Mouse (Mus musculus) right cerebral cortex, postnatal 14 days (tissue): ENCODE measurements around the gene Fabp7.

Source experiments
- DNase-seq: peaks from one replicate; pipeline ENCODE4 v3.0.0; 2022

Fabp7 gene

DNA sequence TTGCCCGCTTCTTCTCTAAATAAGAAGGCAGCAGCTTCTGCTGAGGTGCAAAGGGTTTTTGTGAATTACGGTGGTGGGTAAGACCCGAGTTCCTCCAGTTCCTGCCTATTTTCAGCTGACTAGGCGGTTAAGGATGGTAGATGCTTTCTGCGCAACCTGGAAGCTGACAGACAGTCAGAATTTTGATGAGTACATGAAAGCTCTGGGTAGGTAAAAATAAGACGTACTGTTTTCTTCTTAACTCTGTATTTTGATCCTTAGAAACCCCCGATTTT, at the start of gene Fabp7:
Gene Fabp7, plus strand, starts transcription at position 6 of the 275 bp plus-strand sequence.
- no peak for DNase-seq

DNA sequence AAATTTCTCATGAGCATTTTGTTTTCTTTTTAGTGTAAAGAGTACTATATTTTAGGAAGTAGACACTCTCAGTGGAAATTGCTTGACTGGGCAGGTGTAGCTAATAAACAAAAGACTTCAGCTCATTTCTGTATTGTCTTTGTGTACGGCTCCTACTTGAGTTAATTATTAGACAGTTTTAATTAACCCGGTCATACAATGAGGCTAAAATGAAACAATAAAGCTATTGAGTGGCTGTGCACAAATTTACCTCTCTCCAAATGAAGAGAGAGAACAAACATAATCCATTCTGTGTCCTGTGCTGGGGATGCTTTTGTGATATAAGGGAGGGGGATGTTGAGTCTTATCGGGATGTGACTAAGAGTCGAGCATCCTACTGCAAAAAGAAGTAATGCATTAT, 43.9 kb upstream of the Fabp7 start:
- no peak for DNase-seq

DNA sequence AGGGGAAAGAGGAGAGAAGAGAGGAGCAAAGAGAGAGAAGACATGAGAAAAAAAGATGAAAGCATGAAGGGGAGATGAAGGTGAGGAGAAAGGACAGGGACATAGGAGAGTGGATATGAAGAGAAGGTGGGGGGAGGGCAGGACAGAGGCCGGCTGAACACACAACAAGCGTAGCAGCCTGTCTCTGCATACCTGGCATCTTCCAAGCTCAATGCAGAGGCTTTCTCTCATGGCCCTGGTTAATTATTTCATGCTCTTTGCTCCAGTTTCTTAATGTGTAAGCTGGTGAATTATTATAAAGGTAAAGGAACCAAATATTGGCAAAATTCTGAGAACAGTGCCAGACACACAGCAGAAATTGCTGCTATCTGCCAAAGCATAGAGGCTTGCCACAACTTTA, 43.3 kb upstream of the Fabp7 start:
- DNase-seq: no peak

DNA sequence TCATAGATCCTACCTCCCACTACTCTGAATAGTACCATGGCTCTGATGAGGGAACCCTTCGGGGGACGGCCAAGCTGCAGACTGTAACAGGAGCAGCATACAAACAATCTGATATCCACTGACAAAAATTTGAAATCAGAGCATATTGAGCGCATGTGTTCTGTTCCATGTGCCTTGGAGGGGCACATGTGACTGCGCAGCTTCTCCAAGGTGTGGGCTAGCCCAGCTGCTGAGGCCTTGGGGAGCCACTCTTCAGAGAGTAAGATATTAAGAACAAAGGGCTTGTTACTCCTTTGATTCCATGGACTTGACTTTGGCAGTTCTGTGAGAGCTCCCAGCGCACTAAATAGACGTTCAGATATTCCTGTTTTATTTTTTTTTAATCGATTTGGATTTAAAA, 41.6 kb upstream of the Fabp7 start:
- DNase-seq: no peak

DNA sequence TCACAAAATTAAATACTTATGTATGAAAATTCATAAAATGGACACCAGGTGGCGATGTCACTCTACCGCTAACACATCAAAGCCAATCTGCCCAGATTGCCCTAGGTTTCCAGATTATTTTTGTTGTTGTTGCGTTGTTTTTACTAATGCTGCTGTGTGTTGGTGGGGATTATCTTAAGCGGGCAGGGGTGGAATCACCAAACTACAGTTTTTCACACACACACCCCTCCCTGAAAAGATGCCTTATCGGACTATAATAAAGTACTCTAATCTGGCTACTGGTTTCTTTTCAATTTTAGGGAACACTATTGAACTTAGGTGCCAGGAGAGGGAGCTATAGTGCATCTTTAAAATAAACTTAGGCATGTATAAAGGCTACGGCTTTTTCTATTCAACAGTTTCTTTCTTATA, 41.1 kb upstream of the Fabp7 start:
- DNase-seq: peak; percentile 7

DNA sequence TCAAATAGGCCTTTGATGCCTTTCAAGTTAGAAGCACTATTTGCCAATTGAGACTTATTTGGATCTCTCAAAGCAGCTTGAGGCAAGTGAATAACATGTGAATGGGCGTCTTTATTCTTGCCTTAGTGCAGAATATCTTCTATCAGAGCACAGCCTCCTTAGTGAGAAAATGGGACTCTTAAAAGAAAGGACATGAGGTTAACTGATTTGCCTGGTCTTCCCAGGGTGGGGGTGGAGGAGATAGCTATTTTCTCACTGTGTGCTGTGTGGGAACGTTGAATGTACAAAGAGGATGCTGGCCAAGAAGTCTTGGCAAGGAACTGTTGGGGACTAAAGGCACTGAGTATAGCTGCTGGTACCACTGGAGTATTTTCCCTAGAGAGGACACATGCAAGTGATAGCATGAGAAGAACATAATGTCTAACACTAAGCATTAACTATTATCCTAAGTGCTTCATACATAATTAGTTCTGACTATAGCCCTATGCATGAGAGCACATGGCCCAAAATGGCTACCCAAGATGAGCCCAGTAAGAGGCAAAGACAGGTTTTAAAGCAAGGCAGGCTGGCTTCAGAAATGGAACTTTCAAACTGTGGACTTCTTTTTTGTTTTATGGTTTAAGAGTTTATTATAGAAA, 40.4 kb upstream of the Fabp7 start:
- no peak for DNase-seq

DNA sequence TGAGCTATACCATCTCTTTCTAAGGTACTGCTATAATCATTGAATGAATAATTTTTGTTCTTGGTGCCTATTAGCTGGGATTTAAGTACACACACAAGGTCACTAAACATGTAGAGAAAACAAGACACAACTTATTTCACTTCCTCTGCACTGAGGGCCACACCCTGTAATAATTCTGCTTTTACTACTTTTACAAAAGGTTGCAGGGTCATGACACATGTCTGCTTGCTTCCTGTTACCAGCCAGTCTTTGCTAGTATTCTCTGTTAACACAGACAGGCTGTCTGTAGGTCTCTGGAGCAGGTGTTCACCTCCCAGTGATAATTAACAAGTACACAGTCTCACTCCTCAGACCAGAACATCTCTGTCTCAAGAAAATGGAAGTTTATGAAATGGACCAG, 39.2 kb upstream of the Fabp7 start:
- DNase-seq: no peak

DNA sequence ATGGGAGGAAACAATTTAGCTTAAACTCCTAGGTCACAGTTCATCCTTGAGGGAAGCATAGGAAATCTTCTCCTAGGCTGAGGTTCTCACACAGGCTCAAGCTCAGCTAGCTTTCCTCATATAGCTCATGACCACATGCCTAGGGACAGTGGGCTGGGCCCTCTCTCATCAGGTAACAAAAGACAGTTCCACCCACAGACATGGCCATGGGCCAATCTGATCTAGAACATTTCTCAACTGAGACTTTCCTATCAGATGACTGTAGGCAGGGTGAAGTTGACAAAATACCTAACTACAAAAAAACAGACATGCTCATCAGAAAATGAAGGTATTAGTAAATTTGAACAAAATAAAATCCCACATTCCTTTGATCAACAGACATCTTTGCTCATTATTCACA, 37.6 kb upstream of the Fabp7 start:
- DNase-seq: no peak

DNA sequence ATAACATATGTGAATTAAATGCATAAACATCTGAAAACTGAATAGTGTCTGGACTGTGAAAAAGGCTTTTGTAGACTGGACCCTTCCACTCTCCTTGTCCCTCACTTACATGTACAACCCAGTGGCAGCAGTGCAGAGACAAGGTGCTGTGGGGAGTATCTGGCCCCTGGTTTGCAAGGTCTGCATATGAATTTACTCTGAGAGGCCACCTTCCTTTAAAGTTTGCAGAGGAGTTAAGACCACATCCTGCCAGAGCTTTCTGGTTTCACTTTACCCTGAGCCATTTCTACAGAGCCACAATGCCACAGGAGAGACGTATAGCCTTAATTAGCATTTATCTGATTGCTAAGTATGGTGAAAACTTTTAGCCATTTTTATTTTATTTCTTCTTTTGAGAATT, 31.3 kb upstream of the Fabp7 start:
- no peak for DNase-seq

DNA sequence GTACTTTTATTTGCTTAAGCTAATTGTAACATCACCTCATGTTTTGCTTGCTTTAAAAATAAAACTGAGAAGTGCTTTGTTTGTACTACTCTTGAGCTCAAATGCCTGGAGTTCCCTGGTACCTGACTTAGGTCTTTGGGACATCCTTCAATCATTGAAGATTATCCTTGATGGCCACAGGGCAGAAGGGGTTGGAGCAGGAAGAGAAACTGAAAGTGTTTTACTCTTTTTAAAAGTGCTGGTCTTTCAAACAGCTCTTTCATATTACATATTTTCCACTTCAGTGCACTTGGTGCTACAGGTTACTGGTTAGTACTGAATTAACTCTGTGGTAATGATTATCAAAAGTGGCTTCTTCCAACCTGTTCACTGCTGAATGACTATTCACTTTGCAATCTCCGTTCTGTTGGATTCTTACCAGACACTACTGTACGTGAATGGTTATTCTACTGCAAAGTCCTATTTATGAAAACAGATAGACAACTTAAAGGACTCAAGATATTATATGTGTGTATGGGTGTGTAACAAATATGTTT, 29.4 kb upstream of the Fabp7 start:
- no peak for DNase-seq

DNA sequence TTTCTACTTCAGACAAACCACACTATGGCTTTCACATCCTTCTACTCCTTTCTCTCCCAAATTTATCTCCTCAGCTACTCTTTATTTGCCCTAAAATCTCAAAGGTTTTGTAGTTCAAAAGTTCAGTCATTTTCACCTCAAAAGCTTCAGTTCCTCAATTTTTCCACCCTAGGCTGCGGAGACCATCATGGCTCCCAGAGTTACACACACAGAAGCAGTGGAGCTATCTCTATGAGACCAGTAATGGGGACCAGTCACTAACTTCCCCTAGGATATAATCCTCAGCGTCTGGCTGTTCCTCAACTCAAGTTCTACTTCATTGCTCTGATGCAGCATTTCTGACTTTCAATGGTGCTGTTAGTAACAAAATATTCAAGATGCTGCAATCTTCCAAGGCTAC, 25.7 kb upstream of the Fabp7 start:
- no peak for DNase-seq

DNA sequence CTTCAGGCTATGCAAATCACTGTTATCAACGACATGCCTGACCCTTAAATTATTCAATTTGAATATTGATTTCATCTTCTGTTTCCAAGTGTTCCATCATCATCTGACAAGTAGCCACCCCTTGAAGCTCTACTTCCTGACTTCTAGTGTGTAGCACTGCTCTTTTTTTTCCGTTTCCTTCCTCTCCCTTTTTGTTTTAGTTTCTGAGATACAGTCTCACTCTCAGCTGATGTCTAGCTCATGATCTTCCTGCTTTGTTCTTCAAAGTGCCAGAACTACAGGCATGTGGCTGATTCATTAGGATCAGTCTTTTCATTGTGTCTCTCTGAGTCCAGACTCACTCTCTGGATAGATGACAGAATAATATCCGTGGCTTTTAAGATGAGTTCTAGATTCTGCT, 24.0 kb upstream of the Fabp7 start:
- no peak for DNase-seq

DNA sequence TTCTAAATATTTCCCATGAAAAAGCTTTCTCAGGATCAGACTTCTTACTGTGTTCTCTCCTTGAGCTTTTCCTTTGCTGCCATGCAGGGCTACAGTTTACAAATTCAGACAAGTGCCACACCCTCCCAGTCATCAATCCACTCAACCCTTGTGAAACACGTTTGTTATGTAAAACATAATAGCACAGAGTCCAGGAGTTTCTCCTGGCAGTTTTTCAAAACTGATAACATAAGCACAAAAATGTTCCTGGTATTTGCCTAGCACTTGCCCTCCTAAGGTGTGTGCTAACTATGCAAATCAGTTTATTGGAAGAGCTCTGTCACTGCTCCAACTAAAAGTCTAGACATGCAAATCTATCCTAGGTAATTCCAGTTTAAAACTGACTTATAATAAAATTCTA, 21.6 kb upstream of the Fabp7 start:
- DNase-seq: no peak

DNA sequence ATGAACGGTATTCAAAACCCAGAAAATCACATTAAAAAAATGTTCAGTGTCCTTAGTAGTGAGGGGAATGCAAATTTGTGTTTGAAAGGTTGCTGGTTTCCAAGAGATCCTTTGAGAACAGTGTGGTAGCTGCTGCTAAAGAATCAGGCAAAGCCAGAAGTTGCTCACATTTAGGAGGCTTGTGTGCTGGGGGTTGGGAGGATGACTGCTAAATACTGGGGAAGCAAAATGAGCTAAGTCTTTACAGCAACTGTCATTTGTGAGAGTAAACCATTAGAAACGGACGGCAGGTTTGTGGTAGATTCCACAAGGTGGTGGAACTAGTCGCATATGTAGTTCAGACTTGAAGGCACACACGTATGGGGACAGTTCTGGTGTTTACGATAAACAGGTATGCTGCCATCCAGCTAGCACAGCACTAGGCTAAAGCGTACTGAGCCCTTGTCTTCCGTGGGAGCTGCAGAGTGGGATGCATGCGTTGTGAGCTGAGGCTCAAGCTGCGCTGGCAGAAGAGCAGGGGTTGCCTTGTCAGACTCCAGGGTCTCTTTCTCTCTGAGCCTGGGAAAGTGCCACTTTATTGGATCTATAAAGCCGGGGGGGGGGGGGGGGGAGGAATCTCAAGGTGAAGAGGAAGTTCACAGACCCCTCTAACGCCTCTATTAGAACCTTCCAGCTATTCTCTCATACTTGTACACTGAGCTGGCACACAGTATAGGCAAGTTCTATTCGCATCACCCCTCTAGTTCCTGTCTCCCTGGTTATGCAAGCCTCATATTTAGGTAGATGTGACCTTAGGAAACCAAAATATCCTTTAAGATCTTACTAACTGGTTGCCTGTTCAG, 1.2 kb upstream of the Fabp7 start:
- no peak for DNase-seq

DNA sequence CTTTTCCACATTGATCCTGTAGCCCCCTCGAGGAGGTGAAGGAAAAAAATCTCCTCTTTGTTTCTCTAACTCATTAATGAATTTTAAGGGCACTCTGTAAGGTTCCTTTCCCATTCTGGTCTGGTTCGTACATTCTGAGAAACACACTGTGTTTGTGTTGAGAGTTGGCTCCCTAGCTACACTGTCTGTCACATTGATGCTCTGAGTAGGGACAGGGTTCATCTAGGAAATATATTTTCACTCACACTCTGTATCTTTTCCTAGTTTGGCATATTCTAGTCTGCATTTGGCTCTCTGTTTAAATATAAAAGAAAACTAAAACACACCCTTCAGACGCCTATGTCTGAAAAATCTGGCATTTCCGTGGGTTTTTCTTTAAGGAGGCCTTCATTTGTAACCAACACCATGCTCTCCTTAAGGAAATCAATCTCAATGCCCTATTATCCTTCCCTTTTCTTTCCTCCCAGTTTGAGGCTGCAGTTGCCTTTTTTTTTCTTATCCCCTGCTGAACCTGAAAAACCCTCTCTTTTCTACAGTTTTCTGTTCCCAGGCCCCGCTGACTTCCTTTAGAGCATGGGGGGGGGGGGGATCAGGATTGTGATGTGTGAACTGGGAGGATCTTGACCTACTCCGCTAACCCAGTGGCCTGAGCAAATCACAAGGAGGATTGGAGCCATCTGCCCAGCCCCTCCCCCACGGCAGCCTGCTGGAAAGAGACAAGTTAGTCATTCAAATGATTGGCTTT, 378 bp upstream of the Fabp7 start:
- DNase-seq: peak; percentile 85

DNA sequence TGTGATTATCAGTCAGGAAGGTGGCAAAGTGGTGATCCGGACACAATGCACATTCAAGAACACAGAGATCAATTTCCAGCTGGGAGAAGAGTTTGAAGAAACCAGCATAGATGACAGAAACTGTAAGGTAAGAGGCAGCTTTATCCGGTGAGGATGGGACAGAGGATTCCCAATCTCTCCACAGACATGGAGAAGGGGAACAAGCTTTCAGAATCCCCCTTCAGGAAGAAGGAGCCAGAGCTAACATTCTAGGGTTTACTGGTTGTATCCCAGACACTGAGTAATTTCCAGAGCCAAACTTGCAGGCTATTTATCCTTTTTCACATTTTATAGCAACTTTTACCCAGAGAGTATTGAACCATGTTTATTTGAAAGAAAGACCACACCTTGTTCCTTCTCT, 871 bp downstream of the Fabp7 start:
- DNase-seq: no peak

DNA sequence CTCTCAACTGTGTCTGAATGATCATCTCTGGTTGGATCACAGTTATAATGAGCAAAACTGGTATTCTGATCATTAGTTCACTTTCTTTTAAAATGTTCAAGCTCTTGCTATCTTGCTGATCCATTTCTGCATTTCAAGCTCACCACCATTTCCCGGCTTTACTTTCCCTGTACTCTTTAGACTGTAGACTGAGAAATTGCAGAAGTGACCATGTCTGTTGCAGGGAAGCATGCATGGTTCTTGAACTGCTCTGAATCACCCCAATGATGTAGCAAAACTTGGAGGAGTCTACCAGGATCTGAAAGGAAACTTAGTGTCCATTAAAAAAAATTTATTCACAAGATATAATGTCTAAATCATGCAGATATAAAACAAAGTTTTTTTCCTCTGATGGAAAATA, 8.3 kb downstream of the Fabp7 start:
- no peak for DNase-seq

DNA sequence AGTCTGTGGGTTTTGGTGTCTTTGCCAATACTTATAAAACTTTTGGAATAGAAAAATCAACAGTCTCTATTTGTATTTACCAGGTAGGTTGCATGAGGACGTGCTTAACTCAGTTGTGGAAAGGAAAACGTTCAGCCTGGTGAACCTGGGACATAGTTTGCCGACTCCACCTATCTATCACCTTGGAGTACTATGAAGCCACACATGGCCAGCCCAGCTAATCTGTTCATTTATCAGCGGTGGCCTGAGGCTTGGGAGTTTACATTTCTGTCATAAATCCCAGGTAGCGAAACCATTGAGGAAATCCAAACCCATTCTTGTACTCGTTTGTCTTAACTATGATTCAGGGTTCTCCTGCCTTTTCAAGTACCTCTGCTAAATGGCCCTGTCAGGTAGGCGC, 9.3 kb downstream of the Fabp7 start, which contains the start of gene Smpdl3a:
Gene Smpdl3a, plus strand, starts transcription at position 318 of the 400 bp plus-strand sequence.
- DNase-seq: no peak

DNA sequence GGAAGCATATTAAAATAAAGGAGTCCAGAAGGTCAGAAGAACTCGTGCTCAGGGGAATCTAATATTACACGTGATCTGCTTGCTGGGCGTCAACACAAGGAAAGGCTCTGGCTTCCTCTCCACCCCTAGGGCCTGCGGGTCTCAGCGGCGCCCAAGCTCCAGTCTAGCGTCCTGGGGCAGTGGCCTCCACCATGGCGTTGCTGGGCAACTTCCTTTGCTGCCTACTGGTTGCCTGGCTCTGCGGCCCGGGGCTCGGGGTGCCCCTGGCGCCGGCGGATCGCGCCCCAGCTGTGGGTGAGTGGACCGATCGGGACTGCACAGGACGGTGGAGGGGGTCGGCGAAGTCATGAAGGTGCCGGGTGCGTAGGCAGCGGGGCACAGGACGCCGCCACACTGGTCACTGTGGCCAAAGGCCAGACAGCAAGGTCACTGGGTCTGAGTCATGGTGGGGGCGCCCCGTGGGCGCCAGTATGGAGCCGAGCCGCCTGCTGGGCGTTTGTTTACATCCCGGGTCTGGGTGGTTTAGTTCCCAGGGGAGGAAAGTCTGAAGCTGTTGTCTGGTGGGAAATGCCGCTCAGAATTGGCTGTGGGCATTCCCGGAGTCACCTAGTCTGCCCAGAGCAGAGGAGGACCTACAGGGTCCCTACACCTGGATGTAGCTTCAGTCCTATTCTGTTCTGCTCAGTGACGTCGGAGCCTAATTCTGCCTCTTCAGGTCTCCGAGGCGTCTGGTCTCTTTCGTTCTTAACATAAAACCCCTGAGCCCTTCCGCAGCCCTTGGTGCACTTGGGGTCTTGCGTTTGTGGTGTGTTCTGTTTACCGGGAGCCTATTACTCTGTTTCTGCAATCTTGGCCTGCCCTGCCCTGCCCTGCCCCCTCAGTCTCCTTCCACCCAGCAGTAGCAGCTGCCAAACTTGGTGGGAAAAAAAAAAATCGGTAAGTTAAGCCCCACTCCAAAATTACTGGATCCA, 10.1 kb downstream of the Fabp7 start:
- peak; percentile 30 for DNase-seq

DNA sequence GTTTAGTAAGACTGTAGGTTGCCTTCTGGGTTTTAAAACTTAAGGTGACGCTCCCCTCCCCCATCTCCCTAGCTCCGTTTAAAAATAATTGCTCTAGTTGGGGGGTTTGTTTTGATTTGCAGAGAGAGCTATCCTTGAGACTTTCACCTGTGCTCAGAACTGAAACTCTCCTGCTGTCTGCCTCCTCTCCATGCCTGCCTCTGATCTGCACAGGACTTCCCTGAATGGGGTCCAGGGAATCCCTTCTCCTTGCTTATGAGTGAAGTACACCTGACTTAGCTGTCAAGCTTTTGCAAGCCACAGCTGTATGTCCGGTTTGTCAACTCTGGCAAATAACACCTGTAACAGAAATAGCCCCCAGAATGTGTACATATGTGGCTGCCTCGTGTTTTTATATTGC, 10.9 kb downstream of the Fabp7 start:
- DNase-seq: no peak

DNA sequence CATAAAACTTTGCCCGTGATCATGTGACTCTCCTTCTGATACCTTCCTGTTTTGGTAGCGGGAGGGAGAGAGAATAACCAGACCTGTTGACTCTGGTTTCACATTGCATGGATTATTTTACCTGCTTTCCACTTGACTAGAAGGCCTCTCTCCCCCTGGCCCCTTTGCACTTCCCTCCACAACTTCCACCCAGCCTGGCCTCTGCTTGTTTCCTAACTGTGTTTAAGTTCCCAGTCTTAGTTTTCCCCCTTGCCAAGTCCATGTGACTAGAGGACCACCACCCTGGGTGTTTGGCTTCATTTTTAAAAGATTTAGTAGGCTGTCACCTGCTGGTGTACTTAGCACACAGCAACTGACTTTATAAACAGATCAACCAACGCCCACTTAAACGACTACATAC, 11.4 kb downstream of the Fabp7 start:
- DNase-seq: no peak

DNA sequence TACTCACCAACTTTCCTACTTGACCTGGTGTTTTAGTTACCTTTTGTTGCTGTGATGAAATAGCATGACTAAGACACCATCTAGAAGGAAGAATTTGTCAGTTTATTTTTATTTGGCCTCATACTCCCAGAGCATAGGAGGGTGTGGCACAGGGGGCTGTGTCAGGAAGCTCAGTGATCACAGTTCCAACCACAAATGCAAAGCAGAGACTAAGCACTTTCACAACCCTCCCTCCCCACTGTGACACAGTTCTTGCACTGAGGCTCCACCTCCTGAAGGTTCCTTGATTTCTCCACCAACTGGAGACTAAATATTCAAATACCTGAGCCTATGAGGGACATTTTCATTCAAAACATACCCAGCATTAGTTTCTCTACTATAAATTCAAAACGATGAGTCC, 14.8 kb downstream of the Fabp7 start:
- DNase-seq: no peak

DNA sequence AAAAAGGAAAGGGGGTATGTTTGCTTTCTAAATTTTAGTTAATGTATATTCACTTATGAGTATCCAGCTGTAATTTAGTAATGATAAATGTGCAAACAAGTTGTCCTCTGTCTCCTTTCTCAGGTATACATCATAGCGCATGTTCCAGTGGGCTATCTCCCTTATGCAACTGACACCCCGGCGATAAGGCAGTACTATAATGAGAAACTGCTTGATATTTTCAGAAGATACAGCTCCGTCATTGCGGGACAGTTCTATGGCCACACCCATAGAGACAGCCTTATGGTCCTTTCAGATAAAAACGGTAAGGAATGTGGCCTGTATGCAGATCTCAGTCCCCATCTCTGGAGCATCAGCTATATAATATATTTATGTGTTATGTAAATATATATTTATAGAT, 23.1 kb downstream of the Fabp7 start:
- no peak for DNase-seq
